Mouse (Mus musculus) adrenal gland, adult 10 weeks (tissue): Measurements from ENCODE around the gene Tmem132d. TPM values are rescaled to one million over a fixed set of nuclear protein-coding genes. Genes with fewer than 3 reads are reported as not detected.

ENCODE experiments used
- polyA plus RNA-seq: library from polyadenylated mRNA; stranded (reverse); fragments of 350-450 nt; fragmentation: Illumina TruSeq; extraction: RNeasy Lipid Tissue Mini Kit (QIAGEN cat#74804); gene quantifications from one replicate; pipeline ENCODE4 v1.2.3, GENCODE M21; 2014; ENCODE audit warnings: low read depth, low replicate concordance

Tmem132d gene
- 0.12 TPM for polyA plus RNA-seq

DNA sequence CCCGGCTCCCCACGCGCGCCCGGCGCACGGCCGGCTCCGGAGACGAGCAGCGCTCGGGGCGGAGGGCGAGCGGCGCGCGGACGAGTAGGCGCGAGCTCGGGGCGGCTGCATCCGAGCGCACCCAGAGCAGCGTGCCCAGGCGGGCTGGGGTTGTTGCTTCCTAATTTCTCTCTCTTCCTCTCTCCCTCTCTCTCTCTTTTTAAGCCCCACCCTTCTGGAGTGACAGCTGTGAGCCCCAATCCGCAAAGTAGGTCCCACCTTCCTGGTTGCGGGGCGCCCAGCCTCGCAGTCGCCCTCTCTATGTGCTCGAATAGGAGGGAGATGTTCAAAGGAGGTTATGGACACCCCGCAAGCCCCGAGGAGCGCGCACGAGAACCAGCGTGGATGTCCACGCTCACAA lies at the start of gene Tmem132d:
Tmem132d (minus strand) TSS at position 162 of the 400 bp plus-strand sequence.

Other genes starting within 250 kb of the Tmem132d start
- gene Fzd10, start 167.8 kb upstream of the Tmem132d start, polyA plus RNA-seq = 0.17 TPM